Mouse (Mus musculus) spleen, embryonic (tissue): ENCODE results near the gene Zfp740.

ENCODE experiments used
- CTCF ChIA-PET: fragments of 350-600 bp; sonication (Branson Sonifier 250); formaldehyde crosslinking; loops from one replicate; lab custom pipeline; 2022; lab: Charles Lee

The Zfp740 gene

GRCm38 (mm10) chr15:102224186-102224991 is 21.3 kb downstream of the Zfp740 start:
- CTCF ChIA-PET = interaction anchor here (0.7 to 1.7 kb wide), 8 partner anchors 17 to 48 kb away, joined by 3 to 8 read pairs (median 4); partner anchors contain the start of genes Csad and Zfp740

- CTCF ChIA-PET = interaction anchor here (1.1 to 1.7 kb wide), 8 partner anchors 18 to 49 kb away, joined by 3 to 8 read pairs (median 4); partner anchors contain the start of genes Csad and Zfp740
Observed at GRCm38 (mm10) chr15:102224992-102225617, 22.1 kb downstream of the Zfp740 start.

GRCm38 (mm10) chr15:102225619-102226018 is 22.6 kb downstream of the Zfp740 start:
- CTCF ChIA-PET = interaction anchor here (0.6 to 1.3 kb wide), 3 partner anchors 9 to 21 kb away, joined by 4 to 18 read pairs (median 4); partner anchors contain the start of gene Csad

- CTCF ChIA-PET = no interaction called here
Observed at GRCm38 (mm10) chr15:102230408-102231321, 27.6 kb downstream of the Zfp740 start.

- CTCF ChIA-PET = no interaction called here
Observed at GRCm38 (mm10) chr15:102231748-102232147, 28.7 kb downstream of the Zfp740 start, which contains the start of gene Itgb7. Itgb7 (minus strand) TSS chr15:102231944.

- CTCF ChIA-PET = no interaction called here
Observed at GRCm38 (mm10) chr15:102232764-102233163, 29.7 kb downstream of the Zfp740 start.

- CTCF ChIA-PET = interaction anchor here (0.7 to 0.8 kb wide), 3 partner anchors 8 to 58 kb away, joined by 3 to 31 read pairs (median 18); no protein-coding TSS in a partner anchor
Observed at GRCm38 (mm10) chr15:102233896-102234295, 30.8 kb downstream of the Zfp740 start.

- CTCF ChIA-PET = interaction anchor here (0.5 to 1.6 kb wide), 4 partner anchors 10 to 35 kb away, joined by 3 to 10 read pairs (median 4); no protein-coding TSS in a partner anchor
Observed at GRCm38 (mm10) chr15:102235371-102236027, 32.5 kb downstream of the Zfp740 start.

GRCm38 (mm10) chr15:102238543-102239259 is 35.7 kb downstream of the Zfp740 start:
- CTCF ChIA-PET = interaction anchor here (0.6 kb wide), 1 partner anchor 9 kb away, joined by 16 read pairs; no protein-coding TSS in a partner anchor

GRCm38 (mm10) chr15:102239260-102239590 is 36.2 kb downstream of the Zfp740 start:
- CTCF ChIA-PET = interaction anchor here (0.8 kb wide), 1 partner anchor 85 kb away, joined by 7 read pairs; no protein-coding TSS in a partner anchor

GRCm38 (mm10) chr15:102239851-102240250 is 36.8 kb downstream of the Zfp740 start:
- CTCF ChIA-PET = interaction anchor here (0.6 to 0.8 kb wide), 2 partner anchors 85 to 145 kb away, joined by 3 to 7 read pairs; no protein-coding TSS in a partner anchor

GRCm38 (mm10) chr15:102240607-102241006 is 37.6 kb downstream of the Zfp740 start:
- CTCF ChIA-PET = interaction anchor here (0.5 to 0.6 kb wide), 2 partner anchors 145 to 490 kb away, joined by 3 to 4 read pairs; no protein-coding TSS in a partner anchor

GRCm38 (mm10) chr15:102242404-102243228 is 39.6 kb downstream of the Zfp740 start:
- CTCF ChIA-PET = no interaction called here

- CTCF ChIA-PET = interaction anchor here (1.3 kb wide), 1 partner anchor 19 kb away, joined by 4 read pairs; no protein-coding TSS in a partner anchor
Observed at GRCm38 (mm10) chr15:102243229-102244190, 40.5 kb downstream of the Zfp740 start.

- CTCF ChIA-PET = interaction anchor here (0.7 to 1.3 kb wide), 3 partner anchors 20 to 66 kb away, joined by 4 to 12 read pairs (median 8); no protein-coding TSS in a partner anchor
Observed at GRCm38 (mm10) chr15:102244306-102245191, 41.5 kb downstream of the Zfp740 start.

GRCm38 (mm10) chr15:102245461-102245881 is 42.4 kb downstream of the Zfp740 start:
- CTCF ChIA-PET = interaction anchor here (0.7 to 1.0 kb wide), 5 partner anchors 9 to 67 kb away, joined by 3 to 12 read pairs (median 6); no protein-coding TSS in a partner anchor
